Mouse (Mus musculus): ENCODE measurements at regions not wholly inside any gene's neighbourhood (a gene's known extent, or its start where the extent isn't known, plus 50 kb on each side); places are given as distances from the start of the nearest gene placed in this dataset.

DNA sequence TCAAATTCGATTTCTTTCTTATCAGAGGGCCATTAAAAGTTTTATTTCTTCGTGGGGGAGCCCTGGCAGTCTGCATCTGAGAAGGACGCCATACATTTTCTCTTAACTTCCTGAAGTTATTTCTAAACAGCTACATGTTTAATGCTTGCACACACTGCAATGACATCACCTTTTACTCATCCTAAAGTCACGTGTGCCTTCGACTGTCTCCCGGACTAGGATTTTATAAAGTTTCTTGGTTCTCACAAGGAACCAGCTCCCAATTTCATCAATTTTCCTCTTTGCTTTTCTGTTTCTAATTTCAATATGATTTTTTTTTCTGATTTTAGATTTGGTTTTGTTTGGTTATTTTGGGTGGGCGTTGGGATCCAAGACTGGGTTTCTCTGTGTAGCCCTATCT, 73.8 kb upstream of the Lrig3 start:
- DNase-seq (ENCODE audit: low spot score), result no peak

DNA sequence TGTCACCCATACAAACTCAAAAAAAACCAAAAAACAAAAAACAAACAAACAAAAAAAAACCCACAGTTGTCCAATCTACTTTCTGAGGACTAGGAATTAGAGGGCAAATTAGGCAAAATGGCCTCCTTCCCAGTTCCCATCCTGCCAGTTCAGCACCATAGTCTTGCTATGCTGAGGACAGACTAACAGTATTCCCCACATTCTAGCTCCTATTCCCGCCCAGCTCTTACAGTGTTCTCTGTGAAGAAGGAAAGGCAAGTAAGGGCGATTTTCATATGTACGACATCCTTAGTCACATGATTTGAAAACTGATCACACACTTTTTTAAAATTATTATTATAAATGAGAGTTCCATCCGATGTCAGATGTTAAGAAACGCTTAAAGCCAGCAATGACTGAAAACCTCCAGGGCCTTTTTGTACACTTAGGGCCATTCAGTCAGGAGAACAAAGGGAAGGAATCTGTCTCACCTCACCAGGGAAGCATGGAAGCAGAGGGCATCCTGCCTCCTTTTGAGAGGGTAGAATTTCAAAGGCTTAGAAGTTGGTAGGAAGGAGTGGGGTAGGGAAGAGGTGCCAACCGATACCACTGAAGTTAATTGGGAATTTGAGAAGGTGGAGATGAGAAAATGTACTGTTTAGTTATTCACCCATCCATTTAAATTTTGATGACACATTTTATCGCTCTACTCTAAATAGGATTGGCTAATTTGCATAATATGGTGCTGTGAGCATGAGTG, 70.1 kb upstream of the Lrig3 start:
- no peak for DNase-seq (ENCODE audit: low spot score)

DNA sequence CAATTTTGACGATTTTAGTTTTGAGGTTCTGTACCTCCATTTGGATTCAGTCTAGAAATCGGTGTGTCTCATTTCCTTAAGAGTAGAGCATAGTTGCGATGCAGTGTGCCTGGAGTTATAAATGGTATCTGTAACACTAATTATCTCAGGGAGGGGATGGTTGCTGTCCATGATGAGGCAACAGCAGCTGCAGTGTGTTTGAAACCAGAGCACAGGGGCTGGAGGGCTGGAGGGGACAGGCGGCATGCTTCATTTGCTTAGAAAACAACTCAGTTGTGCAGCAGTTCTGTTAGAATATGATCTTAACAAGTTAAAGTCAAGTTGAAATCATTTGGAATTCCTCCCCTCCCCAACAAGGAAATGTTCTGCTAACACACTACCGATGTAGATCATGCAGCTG, 69.3 kb upstream of the Lrig3 start:
- no peak for DNase-seq (ENCODE audit: low spot score)

DNA sequence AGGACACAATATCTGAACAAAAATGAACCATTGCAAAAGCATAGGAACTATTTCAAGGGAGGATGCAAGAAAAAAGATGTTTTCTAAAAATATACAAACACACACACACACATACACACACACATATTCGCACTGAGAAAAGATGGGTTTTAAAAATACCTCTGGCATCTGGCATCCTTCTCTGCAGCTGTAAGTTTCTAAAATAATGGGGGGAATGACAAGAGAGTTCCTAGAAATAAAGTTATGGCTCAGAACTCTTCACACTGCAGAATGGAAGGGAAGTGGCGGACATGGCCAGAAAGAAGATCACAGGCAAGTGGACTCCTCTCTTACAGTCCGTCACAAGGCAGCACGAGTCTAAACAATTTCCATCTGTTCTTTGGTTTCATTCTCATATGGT, 66.5 kb upstream of the Lrig3 start:
- no peak for DNase-seq (ENCODE audit: low spot score)

DNA sequence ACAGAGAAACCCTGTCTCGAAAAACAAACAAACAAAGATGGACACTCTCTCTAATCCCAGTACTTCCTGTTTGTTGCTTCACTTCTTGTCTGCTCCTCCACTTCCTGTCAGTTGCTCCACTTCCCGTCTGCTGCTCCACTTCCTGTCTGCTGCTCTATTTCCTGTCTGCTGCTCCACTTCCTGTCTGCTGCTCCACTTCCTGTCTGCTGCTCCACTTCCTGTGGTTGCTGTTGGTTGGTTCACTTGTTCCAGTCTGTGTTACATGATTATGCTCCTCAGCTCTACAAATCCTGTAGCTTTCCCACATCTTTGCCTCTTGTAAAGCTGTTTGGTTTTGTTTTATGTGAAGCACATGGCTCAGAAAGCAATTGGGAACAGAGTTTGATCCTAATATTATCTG, 65.4 kb upstream of the Lrig3 start:
- DNase-seq (ENCODE audit: low spot score), result no peak

DNA sequence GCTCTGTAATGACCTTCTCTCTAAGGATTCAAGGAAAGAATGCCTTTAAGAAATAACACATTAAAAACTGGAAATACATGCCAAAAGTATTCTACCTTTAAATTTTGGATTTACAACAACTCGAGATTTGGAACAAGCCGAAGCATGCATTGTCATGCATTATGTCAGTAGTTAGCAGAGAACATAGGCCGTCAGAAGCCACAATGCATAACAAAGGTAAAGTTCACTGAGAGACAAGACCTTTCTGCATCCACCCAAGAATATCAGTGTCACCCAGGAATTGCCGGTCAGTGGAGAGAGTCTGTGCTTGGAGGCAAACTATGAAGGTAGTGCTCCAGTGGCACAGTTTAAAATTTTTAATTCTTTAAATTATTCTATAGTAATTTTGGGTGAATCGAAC, 63.3 kb upstream of the Lrig3 start:
- DNase-seq (ENCODE audit: low spot score), result no peak

DNA sequence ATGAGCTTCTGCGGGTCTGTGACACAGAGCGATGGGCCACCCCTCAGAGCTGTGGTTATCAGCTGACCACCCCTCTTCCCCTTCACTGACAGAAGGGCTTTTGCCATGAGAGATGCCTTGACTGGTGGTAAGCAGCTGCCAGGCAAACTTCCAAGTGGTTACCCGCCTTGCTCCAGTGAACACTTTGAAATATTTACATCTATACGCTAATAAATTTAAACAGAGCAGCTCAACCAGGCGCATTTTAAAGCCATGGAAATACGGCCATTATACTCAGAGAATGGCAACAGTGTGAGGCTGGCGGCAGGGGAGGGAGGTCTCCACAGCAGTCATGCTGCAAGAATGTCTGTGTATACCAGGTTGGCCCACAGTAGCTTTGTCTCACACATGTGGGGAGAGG, 53.8 kb upstream of the Lrig3 start:
- no peak for DNase-seq (ENCODE audit: low spot score)

Data from layer of hippocampus, adult 11-12 months (tissue).